Mouse (Mus musculus): ENCODE measurements around the gene Gm8882. TPM values are rescaled to one million over a fixed set of nuclear protein-coding genes. Genes with fewer than 3 reads are reported as not detected.
"Not testable (repeated sequence)": the region's sequence is repeated elsewhere in the genome, so short reads cannot be mapped to it uniquely, and the experiment has no call there.

Gm8882 gene
- not detected in 2 replicates for total RNA-seq (2017)

DNA sequence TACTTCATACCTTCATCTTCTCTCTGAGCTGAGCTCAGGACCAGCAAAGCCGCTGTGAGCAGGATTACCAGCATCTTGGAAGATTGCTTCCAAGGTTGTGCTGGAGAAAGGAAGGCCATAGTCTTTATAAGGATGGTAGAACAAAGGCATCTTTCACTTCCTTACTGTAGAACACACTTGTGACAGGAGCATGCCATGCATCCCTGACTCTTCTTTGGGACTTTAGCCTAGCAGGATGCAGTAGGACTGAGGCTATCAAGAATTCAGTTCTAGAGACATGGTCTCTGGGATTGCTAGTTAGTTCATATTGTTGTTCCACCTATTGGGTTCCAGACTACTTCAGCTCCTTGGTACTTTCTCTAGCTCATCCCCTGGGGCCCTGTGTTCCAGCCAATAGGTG lies at the start of gene Gm8882:
TSS of gene Gm8882 (minus strand) at position 101 of the 400 bp plus-strand sequence.
- not testable (repeated sequence) for ATAC-seq (replicated peaks; ENCODE audit: low read depth, poor library complexity, severe bottlenecking)

DNA sequence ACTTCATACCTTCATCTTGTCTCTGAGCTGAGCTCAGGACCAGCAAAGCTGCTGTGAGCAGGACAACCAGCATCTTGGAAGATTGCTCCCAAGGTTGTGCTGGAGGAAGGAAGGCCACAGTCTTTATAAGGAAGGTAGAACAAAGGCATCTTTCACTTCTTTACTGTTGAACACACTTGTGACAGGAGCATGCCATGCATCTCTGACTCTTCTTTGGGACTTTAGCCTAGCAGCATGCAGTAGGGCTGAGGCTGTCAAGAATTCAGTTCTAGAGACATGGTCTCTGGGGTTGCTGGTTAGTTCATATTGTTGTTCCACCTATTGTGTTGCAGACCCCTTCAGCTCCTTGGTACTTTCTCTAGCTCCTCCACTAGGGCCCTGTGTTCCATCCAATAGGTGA lies 49.3 kb downstream of the Gm8882 start, which contains the start of gene Prpmp5:
TSS of gene Prpmp5 (minus strand) at position 101 of the 400 bp plus-strand sequence.
- not testable (repeated sequence) for ATAC-seq (replicated peaks; ENCODE audit: low read depth, poor library complexity, severe bottlenecking)

Other genes with a start within 250 kb of the Gm8882 start
- gene Prb1, start 153.6 kb downstream of the Gm8882 start, total RNA-seq (2017), result not detected in 2 replicates
- not detected in 2 replicates for gene Prpmp5, start 49.4 kb downstream of the Gm8882 start, total RNA-seq (2017)
- not detected in 2 replicates for gene Prh1, start 205.7 kb upstream of the Gm8882 start, total RNA-seq (2017)
- gene Prp2, start 231.8 kb upstream of the Gm8882 start, total RNA-seq (2017), result not detected in 2 replicates

Measured in common myeloid progenitor, adult 5-6 weeks (primary cell).